Mouse (Mus musculus): Measurements from ENCODE around the gene Dut. TPM values are rescaled to one million over a fixed set of nuclear protein-coding genes. Genes with fewer than 3 reads are reported as not detected.
"Not testable (repeated sequence)": the region's sequence is repeated elsewhere in the genome, so short reads cannot be mapped to it uniquely, and the experiment has no call there.

The Dut gene
- total and polyA plus RNA-seq, 3 experiments = 146 to 331 (median 276) TPM

DNA sequence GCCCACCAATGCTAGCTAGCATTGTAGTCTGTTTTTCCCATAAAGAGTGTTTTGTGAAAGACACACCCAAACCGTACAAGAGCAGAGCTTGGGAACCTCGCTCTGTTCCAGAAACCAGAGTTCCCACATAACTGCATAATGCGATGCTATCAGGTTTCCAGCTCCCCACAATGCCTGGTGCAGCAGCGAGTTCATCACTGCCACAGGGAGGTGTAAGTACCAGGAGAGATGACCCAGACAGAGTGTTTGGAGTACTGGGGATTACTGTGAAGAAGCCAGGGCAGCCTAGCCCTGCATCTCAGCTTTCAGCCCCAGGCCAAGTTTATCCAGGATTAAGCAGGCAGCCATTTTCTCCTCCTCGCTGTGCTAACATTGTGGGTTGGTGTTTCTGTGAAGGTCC, 28.6 kb downstream of the Dut start:
- no peaks in the 10 kb centered on the region for H3K36me3 ChIP-seq (ENCODE audit: control insufficient read depth in 1 of 2, insufficient read depth in 2 of 2, low read length in 2 of 2)
- H3K27ac ChIP-seq (ENCODE audit: control insufficient read depth, low read depth, low read length) = no peak overlapping the region
- H3K27me3 ChIP-seq (ENCODE audit: control insufficient read depth in 1 of 2, insufficient read depth in 2 of 2, low read length in 2 of 2) = peaks cover 0 to 1% of the 10 kb centered on the region in 2 experiments; a peak in 1 of 4 replicates
- no peak overlapping the region for H3K9ac ChIP-seq (ENCODE audit: control insufficient read depth, low read depth, low read length, poor library complexity, severe bottlenecking)
- peaks cover 0 to 6% of the 10 kb centered on the region in 2 experiments; a peak in 1 of 4 replicates for H3K4me1 ChIP-seq (ENCODE audit: control insufficient read depth in 1 of 2, insufficient read depth in 2 of 2, low read length in 2 of 2)
- TF ChIP-seq CHD1 (IDR thresholded peaks at IDR 0.05; ENCODE audit: low read depth, low read length) (no peak), POLR2AphosphoS2 (IDR thresholded peaks at IDR 0.05; ENCODE audit: low read length) (no peak), ETS1 (IDR thresholded peaks at IDR 0.05; ENCODE audit: low read depth, low read length) (no peak)
- DNase-seq (ENCODE audit: low read depth, low spot score) = no peak
- no peak overlapping the region for H3K4me3 ChIP-seq (ENCODE audit: control insufficient read depth in 1 of 2, insufficient read depth in 1 of 2, low read depth in 2 of 2, low read length in 2 of 2)
- no peaks in the 10 kb centered on the region for H3K79me2 ChIP-seq (ENCODE audit: control insufficient read depth, insufficient read depth, low read length, poor library complexity)
- H3K9me3 ChIP-seq (replicated peaks; ENCODE audit: insufficient read depth, low read length) = no peaks in the 10 kb centered on the region

DNA sequence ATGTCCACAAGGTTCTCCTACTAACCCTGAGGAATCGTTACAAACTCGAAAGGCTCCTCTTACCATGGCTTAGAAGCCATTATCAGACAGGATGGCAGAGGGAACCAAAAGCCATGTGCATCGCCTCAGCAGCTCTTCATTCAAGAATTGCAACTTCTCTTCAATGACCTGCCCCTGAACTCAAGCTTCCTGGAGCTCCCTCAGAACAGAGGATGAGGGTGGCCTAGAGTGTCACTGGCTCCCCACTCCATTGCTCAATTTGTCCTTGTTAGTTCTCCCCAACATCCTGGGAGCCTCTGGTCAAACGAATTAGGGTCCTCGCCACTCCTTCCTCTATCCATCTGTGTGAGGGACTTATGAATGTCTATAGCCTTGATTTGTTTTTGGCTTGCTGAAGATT, 29.7 kb downstream of the Dut start:
- H3K4me3 ChIP-seq (ENCODE audit: control insufficient read depth in 1 of 2, insufficient read depth in 1 of 2, low read depth in 2 of 2, low read length in 2 of 2) = no peak overlapping the region
- peaks cover 0 to 6% of the 10 kb centered on the region in 2 experiments; a peak in 1 of 4 replicates for H3K4me1 ChIP-seq (ENCODE audit: control insufficient read depth in 1 of 2, insufficient read depth in 2 of 2, low read length in 2 of 2)
- no peak overlapping the region for H3K9ac ChIP-seq (ENCODE audit: control insufficient read depth, low read depth, low read length, poor library complexity, severe bottlenecking)
- no peaks in the 10 kb centered on the region for H3K36me3 ChIP-seq (ENCODE audit: control insufficient read depth in 1 of 2, insufficient read depth in 2 of 2, low read length in 2 of 2)
- H3K27ac ChIP-seq (ENCODE audit: control insufficient read depth, low read depth, low read length) = no peak overlapping the region
- no peaks in the 10 kb centered on the region for H3K79me2 ChIP-seq (ENCODE audit: control insufficient read depth, insufficient read depth, low read length, poor library complexity)
- no peak for DNase-seq (ENCODE audit: low read depth, low spot score)
- no peaks in the 10 kb centered on the region for H3K9me3 ChIP-seq (replicated peaks; ENCODE audit: insufficient read depth, low read length)
- TF ChIP-seq ETS1 (IDR thresholded peaks at IDR 0.05; ENCODE audit: low read depth, low read length) (no peak), MAZ (IDR thresholded peaks at IDR 0.05; ENCODE audit: low read depth, low read length) (no peak), HCFC1 (IDR thresholded peaks at IDR 0.05; ENCODE audit: low read depth, low read length) (no peak), ZC3H11A (IDR thresholded peaks at IDR 0.05; ENCODE audit: low read depth, low read length) (no peak), NELFE (IDR thresholded peaks at IDR 0.05; ENCODE audit: low read depth, low read length) (no peak), SMC3 (IDR thresholded peaks at IDR 0.05; ENCODE audit: low read depth, low read length) (no peak), ZMIZ1 (IDR thresholded peaks at IDR 0.05; ENCODE audit: low read depth, low read length) (no peak), MXI1 (IDR thresholded peaks at IDR 0.05; ENCODE audit: low read depth, low read length) (no peak), GATA1 (IDR thresholded peaks at IDR 0.05; ENCODE audit: low read depth, low read length) (no peak), CTCF (IDR thresholded peaks at IDR 0.05 in 2 of 3, conservative IDR thresholded peaks at IDR 0.05 in 1 of 3; ENCODE audit: control insufficient read depth in 1 of 3, insufficient read depth in 1 of 3, low read depth in 2 of 3, low read length in 3 of 3, poor library complexity in 1 of 3, severe bottlenecking in 1 of 3) (no peak), MYC (IDR thresholded peaks at IDR 0.05; ENCODE audit: low read depth, low read length) (no peak)
- peaks cover 0 to 1% of the 10 kb centered on the region in 2 experiments; a peak in 1 of 4 replicates for H3K27me3 ChIP-seq (ENCODE audit: control insufficient read depth in 1 of 2, insufficient read depth in 2 of 2, low read length in 2 of 2)

DNA sequence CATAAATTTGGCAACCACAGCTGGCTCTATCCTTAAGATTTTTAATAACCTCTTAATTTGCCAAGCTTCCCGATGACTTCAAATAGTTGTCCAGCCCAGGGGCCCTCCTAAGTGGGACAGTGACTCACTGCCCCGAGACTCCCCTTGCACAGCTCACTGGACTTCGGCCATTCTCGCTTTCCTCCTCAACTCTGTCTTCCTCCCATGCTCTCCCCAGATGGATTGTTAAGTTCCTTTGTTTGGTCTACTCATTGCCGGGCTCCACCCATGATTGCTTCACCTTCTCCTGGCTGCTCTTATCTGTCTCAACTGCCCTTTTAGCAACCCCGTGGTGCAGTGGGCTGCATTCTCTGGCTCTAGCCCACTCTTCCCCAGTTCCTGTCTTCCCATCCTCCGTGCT, 31.5 kb downstream of the Dut start:
- Histone ChIP-seq H3K36me3 (ENCODE audit: control insufficient read depth in 1 of 2, insufficient read depth in 2 of 2, low read length in 2 of 2) (no peaks in the 10 kb centered on the region), H3K79me2 (ENCODE audit: control insufficient read depth, insufficient read depth, low read length, poor library complexity) (no peaks in the 10 kb centered on the region), H3K4me3 (ENCODE audit: control insufficient read depth in 1 of 2, insufficient read depth in 1 of 2, low read depth in 2 of 2, low read length in 2 of 2) (no peak overlapping the region), H3K27ac (ENCODE audit: control insufficient read depth, low read depth, low read length) (no peak overlapping the region), H3K9ac (ENCODE audit: control insufficient read depth, low read depth, low read length, poor library complexity, severe bottlenecking) (no peak overlapping the region), H3K9me3 (replicated peaks; ENCODE audit: insufficient read depth, low read length) (no peaks in the 10 kb centered on the region), H3K4me1 (ENCODE audit: control insufficient read depth in 1 of 2, insufficient read depth in 2 of 2, low read length in 2 of 2) (peaks cover 0 to 6% of the 10 kb centered on the region in 2 experiments; a peak in 1 of 4 replicates), H3K27me3 (ENCODE audit: control insufficient read depth in 1 of 2, insufficient read depth in 2 of 2, low read length in 2 of 2) (peaks cover 0 to 1% of the 10 kb centered on the region in 2 experiments; a peak in 1 of 4 replicates)
- no peak for TF ChIP-seq HCFC1 (IDR thresholded peaks at IDR 0.05; ENCODE audit: low read depth, low read length)
- no peak for TF ChIP-seq TCF12 (IDR thresholded peaks at IDR 0.05; ENCODE audit: low read depth, low read length)
- TF ChIP-seq TBP (IDR thresholded peaks at IDR 0.05; ENCODE audit: low read depth, low read length) = no peak
- TF ChIP-seq CHD2 (IDR thresholded peaks at IDR 0.05; ENCODE audit: low read length) = no peak
- TF ChIP-seq MAX (IDR thresholded peaks at IDR 0.05; ENCODE audit: low read length) = no peak
- TF ChIP-seq POLR2AphosphoS5 (IDR thresholded peaks at IDR 0.05; ENCODE audit: borderline replicate concordance, low read depth, low read length) = no peak
- no peak for TF ChIP-seq MYC (IDR thresholded peaks at IDR 0.05; ENCODE audit: low read depth, low read length)
- TF ChIP-seq MAZ (IDR thresholded peaks at IDR 0.05; ENCODE audit: low read depth, low read length) = no peak
- no peak for TF ChIP-seq USF2 (IDR thresholded peaks at IDR 0.05; ENCODE audit: borderline replicate concordance in 1 of 2, insufficient read depth in 1 of 2, low read depth in 1 of 2, low read length in 2 of 2)
- no peak for TF ChIP-seq RCOR1 (IDR thresholded peaks at IDR 0.05; ENCODE audit: low read depth, low read length)
- TF ChIP-seq NRF1 (IDR thresholded peaks at IDR 0.05; ENCODE audit: insufficient read depth, low read depth, low read length, poor library complexity, severe bottlenecking) = no peak
- DNase-seq (ENCODE audit: low read depth, low spot score) = peak; percentile 37

DNA sequence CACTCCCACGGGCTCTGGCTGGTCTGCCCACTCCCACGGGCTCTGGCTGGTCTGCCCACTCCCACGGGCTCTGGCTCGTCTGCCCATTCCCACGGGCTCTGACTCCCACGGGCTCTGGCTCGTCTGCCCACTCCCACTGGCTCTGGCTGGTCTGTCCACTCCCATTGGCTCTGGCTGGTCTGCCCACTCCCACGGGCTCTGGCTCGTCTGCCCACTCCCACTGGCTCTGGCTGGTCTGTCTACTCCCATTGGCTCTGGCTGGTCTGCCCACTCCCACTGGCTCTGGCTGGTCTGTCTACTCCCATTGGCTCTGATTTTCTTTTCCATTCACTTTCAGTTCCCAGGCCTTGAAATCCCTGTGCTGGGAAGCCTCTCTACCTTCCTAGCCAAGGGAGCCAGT, 33.0 kb downstream of the Dut start:
- not testable (repeated sequence) for H3K36me3 ChIP-seq (ENCODE audit: control insufficient read depth in 1 of 2, insufficient read depth in 2 of 2, low read length in 2 of 2); H3K9me3 ChIP-seq (replicated peaks; ENCODE audit: insufficient read depth, low read length); H3K27ac ChIP-seq (ENCODE audit: control insufficient read depth, low read depth, low read length); DNase-seq (ENCODE audit: low read depth, low spot score); H3K27me3 ChIP-seq (ENCODE audit: control insufficient read depth in 1 of 2, insufficient read depth in 2 of 2, low read length in 2 of 2); H3K79me2 ChIP-seq (ENCODE audit: control insufficient read depth, insufficient read depth, low read length, poor library complexity); H3K4me3 ChIP-seq (ENCODE audit: control insufficient read depth in 1 of 2, insufficient read depth in 1 of 2, low read depth in 2 of 2, low read length in 2 of 2); H3K4me1 ChIP-seq (ENCODE audit: control insufficient read depth in 1 of 2, insufficient read depth in 2 of 2, low read length in 2 of 2); H3K9ac ChIP-seq (ENCODE audit: control insufficient read depth, low read depth, low read length, poor library complexity, severe bottlenecking)
